Mouse (Mus musculus) CH12.LX (cell line): ENCODE data around the gene Cd101. TPM values are rescaled to one million over a fixed set of nuclear protein-coding genes. Genes with fewer than 3 reads are reported as not detected.

Experiments
- DNase-seq: peaks from one replicate; pipeline ENCODE4 v3.0.0-alpha.2; 2013; ENCODE audit errors: extremely low read depth
- H3K27ac ChIP-seq: 2 replicates; pipeline ENCODE4 v1.5.1; 2012; ENCODE audit warnings: low read depth, mild to moderate bottlenecking, control low read depth, moderate library complexity; ENCODE audit not compliant: insufficient read depth
- H3K27me3 ChIP-seq: replicated peaks from 2 replicates; pipeline ENCODE3; 2012; ENCODE audit warnings: inconsistent platforms
- H3K36me3 ChIP-seq, 2 experiments: replicated peaks in 1 of 2; 2 replicates each; pipeline versions ENCODE3 to v1.6.1; 2012; ENCODE audit warnings: inconsistent platforms in 1 of 2, low read length in 1 of 2, mild to moderate bottlenecking in 1 of 2, mixed read lengths in 1 of 2, moderate library complexity in 1 of 2; ENCODE audit not compliant: control insufficient read depth in 1 of 2, insufficient read depth in 1 of 2
- H3K4me1 ChIP-seq, 2 experiments: 2 replicates each; pipeline ENCODE4 v1.6.1; 2012; ENCODE audit warnings: inconsistent platforms in 1 of 2, moderate library complexity in 1 of 2; ENCODE audit not compliant: insufficient read depth in 2 of 2, control insufficient read depth in 1 of 2
- H3K4me2 ChIP-seq: 2 replicates; pipeline ENCODE4 v1.6.1; 2012; ENCODE audit warnings: low read depth, mild to moderate bottlenecking, control low read depth; ENCODE audit not compliant: poor library complexity, insufficient read depth, severe bottlenecking
- H3K4me3 ChIP-seq, 3 experiments: fragments of 150-350 bp in 1 of 3; sonication (generic) in 1 of 3; replicated peaks in 1 of 3; 2 replicates each; pipeline versions ENCODE3 to v1.5.1; 2011 to 2012; ENCODE audit warnings: low read depth in 2 of 3, low read length in 2 of 3, mild to moderate bottlenecking in 2 of 3, moderate library complexity in 2 of 3, control low read depth in 1 of 3, improper control_type of control experiment in 1 of 3, inconsistent platforms in 1 of 3, mixed read lengths in 1 of 3; ENCODE audit not compliant: poor library complexity in 1 of 3
- H3K79me2 ChIP-seq: replicated peaks from 2 replicates; pipeline ENCODE4 v1.6.1; 2012; ENCODE audit warnings: mild to moderate bottlenecking, moderate library complexity; ENCODE audit not compliant: control insufficient read depth, poor library complexity, insufficient read depth, severe bottlenecking; ENCODE audit errors: extremely low read depth
- H3K9ac ChIP-seq: 2 replicates; pipeline ENCODE4 v1.6.1; 2012; ENCODE audit warnings: low read depth, mild to moderate bottlenecking, control low read depth, moderate library complexity; ENCODE audit not compliant: insufficient read depth
- H3K9me3 ChIP-seq: replicated peaks from 2 replicates; pipeline ENCODE3; 2012; ENCODE audit warnings: low read length, inconsistent platforms, mixed read lengths
- CHD1 ChIP-seq: IDR thresholded peaks from 2 replicates; pipeline ENCODE4 v1.6.1; 2012; ENCODE audit warnings: low read depth, low read length, improper control_type of control experiment, inconsistent platforms
- CHD2 ChIP-seq: IDR thresholded peaks from 2 replicates; pipeline ENCODE4 v1.6.1; 2011; ENCODE audit warnings: low read length, improper control_type of control experiment
- ELF1 ChIP-seq: IDR thresholded peaks from 2 replicates; pipeline ENCODE4 v1.6.1; 2014; ENCODE audit warnings: low read depth, mild to moderate bottlenecking, inconsistent platforms, low read length, improper control_type of control experiment
- EP300 ChIP-seq: IDR thresholded peaks from 2 replicates; pipeline ENCODE4 v1.6.1; 2011; ENCODE audit warnings: low read length, improper control_type of control experiment
- ETS1 ChIP-seq: conservative IDR thresholded peaks from 2 replicates; pipeline ENCODE4 v1.6.1; 2012; ENCODE audit warnings: low read depth, mild to moderate bottlenecking, inconsistent platforms, low read length, improper control_type of control experiment, moderate library complexity
- GABPA ChIP-seq: IDR thresholded peaks from 2 replicates; pipeline ENCODE4 v1.6.1; 2012; ENCODE audit warnings: low read depth, low read length, improper control_type of control experiment, inconsistent platforms; ENCODE audit not compliant: insufficient replicate concordance
- HCFC1 ChIP-seq: IDR thresholded peaks from 2 replicates; pipeline ENCODE4 v1.6.1; 2012; ENCODE audit warnings: low read depth, mild to moderate bottlenecking, inconsistent platforms, low read length, improper control_type of control experiment
- JUN ChIP-seq: IDR thresholded peaks from 2 replicates; pipeline ENCODE4 v1.6.1; 2011; ENCODE audit warnings: low read depth, mild to moderate bottlenecking, low read length, improper control_type of control experiment, moderate library complexity; ENCODE audit not compliant: insufficient read depth
- MAFK ChIP-seq: IDR thresholded peaks from 2 replicates; pipeline ENCODE4 v1.6.1; 2011; ENCODE audit warnings: low read length, improper control_type of control experiment; ENCODE audit not compliant: insufficient replicate concordance
- MXI1 ChIP-seq: IDR thresholded peaks from 2 replicates; pipeline ENCODE4 v1.6.1; 2011; ENCODE audit warnings: mild to moderate bottlenecking, low read depth, low read length, improper control_type of control experiment
- NELFE ChIP-seq: IDR thresholded peaks from 2 replicates; pipeline ENCODE4 v1.6.1; 2011; ENCODE audit warnings: low read depth, low read length, improper control_type of control experiment
- PAX5 ChIP-seq: IDR thresholded peaks from 2 replicates; pipeline ENCODE4 v1.6.1; 2012; ENCODE audit warnings: low read length, inconsistent platforms, mixed read lengths
- POLR2A ChIP-seq: IDR thresholded peaks from 2 replicates; pipeline ENCODE4 v1.6.1; 2011; ENCODE audit warnings: low read depth, mild to moderate bottlenecking, improper control_type of control experiment, low read length
- POLR2AphosphoS2 ChIP-seq: IDR thresholded peaks from 2 replicates; pipeline ENCODE4 v1.6.1; 2011; ENCODE audit warnings: low read depth, low read length, improper control_type of control experiment
- RAD21 ChIP-seq: IDR thresholded peaks from 2 replicates; pipeline ENCODE4 v1.6.1; 2011; ENCODE audit warnings: low read depth, mild to moderate bottlenecking, low read length, improper control_type of control experiment, moderate library complexity
- RCOR1 ChIP-seq: conservative IDR thresholded peaks from 2 replicates; pipeline ENCODE4 v1.6.1; 2012; ENCODE audit warnings: low read depth, mild to moderate bottlenecking, inconsistent platforms, low read length, improper control_type of control experiment
- SIN3A ChIP-seq: IDR thresholded peaks from 2 replicates; pipeline ENCODE4 v1.6.1; 2012; ENCODE audit warnings: low read length, improper control_type of control experiment, inconsistent platforms
- TBP ChIP-seq: conservative IDR thresholded peaks from 2 replicates; pipeline ENCODE4 v1.6.1; 2011; ENCODE audit warnings: low read depth, low read length, improper control_type of control experiment
- TCF12 ChIP-seq: IDR thresholded peaks from 2 replicates; pipeline ENCODE4 v1.6.1; 2014; ENCODE audit warnings: low read depth, mild to moderate bottlenecking, inconsistent platforms, low read length, improper control_type of control experiment
- UBTF ChIP-seq: IDR thresholded peaks from 2 replicates; pipeline ENCODE4 v1.6.1; 2012; ENCODE audit warnings: low read depth, mild to moderate bottlenecking, inconsistent platforms, low read length, improper control_type of control experiment, moderate library complexity
- USF1 ChIP-seq: IDR thresholded peaks from 2 replicates; pipeline ENCODE4 v1.6.1; 2014; ENCODE audit warnings: low read depth, mild to moderate bottlenecking, inconsistent platforms, low read length, improper control_type of control experiment
- ZC3H11A ChIP-seq: IDR thresholded peaks from 2 replicates; pipeline ENCODE4 v1.6.1; 2012; ENCODE audit warnings: low read depth, mild to moderate bottlenecking, inconsistent platforms, low read length, improper control_type of control experiment
- ZKSCAN1 ChIP-seq: IDR thresholded peaks from 2 replicates; pipeline ENCODE4 v1.6.1; 2012; ENCODE audit warnings: low read depth, inconsistent platforms, low read length, improper control_type of control experiment, borderline replicate concordance
- ZNF384 ChIP-seq: IDR thresholded peaks from 2 replicates; pipeline ENCODE4 v1.6.1; 2012; ENCODE audit warnings: low read depth, low read length, improper control_type of control experiment, inconsistent platforms
- dilution Hi-C: fragments of 300-500 bp; cut with MboI; formaldehyde crosslinking; loops from 2 replicates; pipeline ENCODE4 v1.14.3; 2020; ENCODE audit warnings: low sequenced_read_pairs; ENCODE audit not compliant: extremely low pct_unique_long_range_greater_than_20kb, extremely low pct_ligation_motif_present
- in situ Hi-C: fragments of 300-500 bp; cut with MboI; formaldehyde crosslinking; loops from 3 replicates; pipeline ENCODE4 v1.14.3; 2019; ENCODE audit warnings: low sequenced_read_pairs, low pct_ligation_motif_present, low pct_unique_long_range_greater_than_20kb, mixed read lengths
- polyA plus RNA-seq: library from polyadenylated mRNA; unstranded; fragments of >175 nt; gene quantifications from 2 replicates; pipeline ENCODE4 v1.2.1, GENCODE M21; 2012; ENCODE audit warnings: low read depth; ENCODE audit not compliant: insufficient read length
- total RNA-seq, 2 experiments: library from RNA; depleted of rRNA; stranded (reverse); fragments of 300-350 nt in 1 of 2; fragments of >200 nt in 1 of 2; gene quantifications; 2 replicates each; pipeline ENCODE4 v1.2.3; 2012 to 2014

The Cd101 gene
- total and polyA plus RNA-seq, 3 experiments = not detected

- Histone ChIP-seq H3K27me3 (no peaks in the 10 kb centered on the region), H3K36me3 (no peaks in the 10 kb centered on the region), H3K4me3 (no peak overlapping the region), H3K9ac (no peak overlapping the region), H3K27ac (no peak overlapping the region), H3K79me2 (no peaks in the 10 kb centered on the region), H3K9me3 (no peaks in the 10 kb centered on the region), H3K4me1 (peaks cover 0 to 26% of the 10 kb centered on the region in 2 experiments; a peak in 2 of 4 replicates), H3K4me2 (no peak overlapping the region)
- dilution Hi-C loops = no loop called here
- in situ Hi-C loops = no loop called here
- no peak for TF ChIP-seq ELF1
- TF ChIP-seq TCF12 = no peak
- TF ChIP-seq PAX5 = no peak
- TF ChIP-seq POLR2A = no peak
- TF ChIP-seq CHD1 = no peak
- no peak for TF ChIP-seq UBTF
- no peak for TF ChIP-seq NELFE
- TF ChIP-seq ZKSCAN1 = no peak
- no peak for DNase-seq
These were observed 36.2 kb downstream of the Cd101 start for GRCm38 (mm10) chr3:100993158-100993557.

DNA sequence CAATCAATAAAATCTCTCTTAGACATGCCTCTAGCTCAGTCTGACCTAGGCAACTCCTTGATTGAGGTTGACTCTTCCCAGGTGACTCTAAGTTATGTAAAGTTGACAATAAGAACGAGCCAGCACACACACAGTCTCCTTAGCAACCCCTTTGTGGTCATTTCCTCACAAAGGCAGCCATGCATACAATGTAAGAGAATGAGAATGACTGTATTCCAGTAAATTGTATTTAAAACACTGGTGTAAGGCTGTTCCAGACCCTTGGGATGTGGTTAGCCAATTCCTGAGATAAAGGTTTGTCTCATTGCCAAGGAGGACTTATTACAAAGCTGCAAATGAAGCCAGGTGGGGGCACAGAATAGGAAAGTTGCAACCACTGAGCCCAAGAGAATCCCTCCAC, 39.1 kb downstream of the Cd101 start:
- no peaks in the 10 kb centered on the region for H3K9me3 ChIP-seq
- dilution Hi-C loops = no loop called here
- no peak overlapping the region for H3K9ac ChIP-seq
- DNase-seq = no peak
- no peaks in the 10 kb centered on the region for H3K27me3 ChIP-seq
- no peaks in the 10 kb centered on the region for H3K79me2 ChIP-seq
- H3K4me1 ChIP-seq = peaks cover 0 to 18% of the 10 kb centered on the region in 2 experiments; a peak in 2 of 4 replicates
- TF ChIP-seq PAX5 (no peak), HCFC1 (no peak), MXI1 (no peak), SIN3A (no peak), CHD2 (no peak), TBP (no peak), MAFK (no peak), ZC3H11A (no peak), RCOR1 (no peak), JUN (no peak), POLR2AphosphoS2 (no peak), ETS1 (no peak), RAD21 (no peak), USF1 (no peak), CHD1 (no peak), GABPA (no peak), TCF12 (no peak), ZNF384 (no peak), EP300 (no peak)
- no peak overlapping the region for H3K4me2 ChIP-seq
- H3K4me3 ChIP-seq = no peak overlapping the region
- H3K36me3 ChIP-seq = no peaks in the 10 kb centered on the region
- H3K27ac ChIP-seq = no peak overlapping the region
- in situ Hi-C loops = no loop called here
